Mouse (Mus musculus) T-helper 1 cell (primary cell): ENCODE measurements at regions not wholly inside any gene's neighbourhood (a gene's known extent, or its start where the extent isn't known, plus 50 kb on each side); places are given as distances from the start of the nearest gene placed in this dataset.
"Not testable (repeated sequence)": the region's sequence is repeated elsewhere in the genome, so short reads cannot be mapped to it uniquely, and the experiment has no call there.

Experiments
- in situ Hi-C: fragments of 300-600 bp; cut with MboI, MseI; formaldehyde crosslinking; loops from one replicate; pipeline ENCODE4 v1.15.1; 2025; ENCODE audit warnings: high pct_unique_total_duplicates

GRCm38 (mm10) chr1:14109190-14109482, 1984.0 kb downstream of the 4930444P10Rik start:
- in situ Hi-C loops = no loop called here

GRCm38 (mm10) chr1:14108450-14109189, 1984.5 kb downstream of the 4930444P10Rik start:
- in situ Hi-C loops = no loop called here

GRCm38 (mm10) chr1:14105521-14105920, 1987.6 kb downstream of the 4930444P10Rik start:
- in situ Hi-C loops = not testable (repeated sequence)

- in situ Hi-C loops = no loop called here
These were observed 1988.6 kb downstream of the 4930444P10Rik start for GRCm38 (mm10) chr1:14104529-14104928.

GRCm38 (mm10) chr1:14099031-14099430, 1994.1 kb downstream of the 4930444P10Rik start:
- in situ Hi-C loops = no loop called here

GRCm38 (mm10) chr1:14097567-14098228, 1995.4 kb downstream of the 4930444P10Rik start:
- in situ Hi-C loops = no loop called here

GRCm38 (mm10) chr1:14064856-14065255, 2028.3 kb downstream of the 4930444P10Rik start:
- in situ Hi-C loops = no loop called here

GRCm38 (mm10) chr1:14036163-14036562, 2057.0 kb downstream of the 4930444P10Rik start:
- in situ Hi-C loops = no loop called here

- in situ Hi-C loops = no loop called here
These were observed 2081.6 kb downstream of the 4930444P10Rik start for GRCm38 (mm10) chr1:14011484-14011883.

- in situ Hi-C loops = no loop called here
These were observed 2082.3 kb downstream of the 4930444P10Rik start for GRCm38 (mm10) chr1:14010789-14011188.

GRCm38 (mm10) chr1:14002550-14002949, 2090.6 kb downstream of the 4930444P10Rik start:
- in situ Hi-C loops = no loop called here

- in situ Hi-C loops = no loop called here
These were observed 2091.7 kb downstream of the 4930444P10Rik start for GRCm38 (mm10) chr1:14001431-14001830.

GRCm38 (mm10) chr1:14000605-14001395, 2092.3 kb downstream of the 4930444P10Rik start:
- in situ Hi-C loops = no loop called here

GRCm38 (mm10) chr1:13998178-13998708, 2094.9 kb downstream of the 4930444P10Rik start:
- in situ Hi-C loops = no loop called here

- in situ Hi-C loops = no loop called here
These were observed 2099.2 kb downstream of the 4930444P10Rik start for GRCm38 (mm10) chr1:13993825-13994509.

GRCm38 (mm10) chr1:13992978-13993377, 2100.1 kb downstream of the 4930444P10Rik start:
- in situ Hi-C loops = no loop called here

- in situ Hi-C loops = no loop called here
These were observed 2103.8 kb downstream of the 4930444P10Rik start for GRCm38 (mm10) chr1:13989360-13989759.

- in situ Hi-C loops = no loop called here
These were observed 2108.3 kb downstream of the 4930444P10Rik start for GRCm38 (mm10) chr1:13984833-13985232.

GRCm38 (mm10) chr1:13980273-13980672, 2112.9 kb downstream of the 4930444P10Rik start:
- in situ Hi-C loops = no loop called here

GRCm38 (mm10) chr1:13978640-13979039, 2114.5 kb downstream of the 4930444P10Rik start:
- in situ Hi-C loops = no loop called here

- in situ Hi-C loops = no loop called here
These were observed 2115.9 kb downstream of the 4930444P10Rik start for GRCm38 (mm10) chr1:13977207-13977606.

GRCm38 (mm10) chr1:13949241-13949640, 2143.9 kb downstream of the 4930444P10Rik start:
- in situ Hi-C loops = no loop called here
